In the genomic region with DNA sequence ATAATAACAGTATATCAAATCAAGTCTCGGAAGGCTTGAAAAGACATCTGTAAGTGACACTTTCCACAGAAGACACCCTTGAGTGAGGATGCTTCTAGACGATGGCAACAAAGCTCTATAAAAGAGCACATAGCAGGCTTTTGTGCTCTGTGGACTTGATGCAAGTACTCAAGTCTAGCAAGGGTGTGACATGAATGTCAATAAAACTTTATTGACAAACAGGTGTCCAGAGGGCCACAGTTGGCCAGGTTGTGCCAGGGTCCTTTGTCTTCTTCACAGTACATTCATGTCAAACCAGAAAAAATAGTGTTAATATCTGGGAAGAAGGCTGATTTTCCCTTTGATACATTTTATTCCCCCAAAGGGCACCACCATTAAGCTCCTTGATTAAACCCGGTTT, we compare ENCODE assay signal across 17 mouse cellular contexts.
DNase-seq lines count a peak whose midpoint lies in the region; ATAC-seq lines count a peak whose summit lies in the region.
"Had no signal": no experiment of that assay in that cellular context is flagged by ENCODE, and none has a peak within 500 bp of the region (broad histone marks: within the 10 kb centered on the region; RNA-seq: fewer than 3 reads in every experiment).

No protein-coding gene starts in this region.

- no peak for DNase-seq in heart, adult 9 months (ENCODE audit: low spot score in 2 of 2)
- no peak for DNase-seq in kidney, postnatal 14 days
- DNase-seq in midbrain, embryonic 11.5 days (ENCODE audit: low spot score, missing footprints): peak; percentile 19
- DNase-seq in cerebellum, adult 18-20 months: no peak
- DNase-seq: adrenal gland, postnatal 14 days; cerebellum, postnatal 10 days; gastrocnemius, postnatal 10 days; midbrain, embryonic 14.5 days; right cerebral cortex, postnatal 4 days had no signal

- peaks cover 57% of the 10 kb centered on the region for H3K4me1 ChIP-seq in heart, embryonic 12.5 days (replicated peaks)
- peaks cover 31% of the 10 kb centered on the region for H3K4me1 ChIP-seq in kidney, embryonic 16.5 days (ENCODE audit: insufficient read depth, low read length)
- H3K4me1 ChIP-seq in midbrain, embryonic 11.5 days (ENCODE audit: control insufficient read depth, insufficient read depth, low read length): peaks cover 5% of the 10 kb centered on the region; the same call in 1 of the 2 replicates
- H3K4me1 ChIP-seq in midbrain, embryonic 13.5 days (replicated peaks): peaks cover 20% of the 10 kb centered on the region

- WGBS in heart, embryonic 12.5 days: 65% methylated on average over 3 of the region's 3 CpGs
- 68% methylated on average over 3 of the region's 3 CpGs for WGBS in kidney, embryonic 16.5 days
- 88% methylated on average over 3 of the region's 3 CpGs for WGBS in midbrain, embryonic 11.5 days
- WGBS in midbrain, embryonic 13.5 days: 78% methylated on average over 3 of the region's 3 CpGs

- peaks cover 43% of the 10 kb centered on the region for H3K36me3 ChIP-seq in heart, embryonic 12.5 days
- peaks cover 27% of the 10 kb centered on the region for H3K36me3 ChIP-seq in kidney, embryonic 16.5 days (ENCODE audit: insufficient read depth, low read length)
- no peaks in the 10 kb centered on the region for H3K36me3 ChIP-seq in midbrain, embryonic 11.5 days (ENCODE audit: control insufficient read depth, insufficient read depth, low read length)
- H3K36me3 ChIP-seq in midbrain, embryonic 13.5 days: peaks cover 12% of the 10 kb centered on the region
- H3K36me3 ChIP-seq: forebrain, embryonic 15.5 days had no signal

- peak overlapping the region; percentile 72 for H3K27ac ChIP-seq in heart, embryonic 12.5 days (ENCODE audit: poor library complexity, severe bottlenecking)
- peak overlapping the region; percentile 71 for H3K27ac ChIP-seq in kidney, embryonic 16.5 days (ENCODE audit: low read length)
- H3K27ac ChIP-seq in midbrain, embryonic 11.5 days (ENCODE audit: low read depth, low read length): no peak overlapping the region
- no peak overlapping the region for H3K27ac ChIP-seq in midbrain, embryonic 13.5 days
- H3K27ac ChIP-seq: embryonic facial prominence, embryonic 12.5 days; forebrain, embryonic 15.5 days; hindbrain, embryonic 14.5 days; limb, embryonic 13.5 days had no signal

- no peak overlapping the region for H3K4me2 ChIP-seq in heart, embryonic 12.5 days
- H3K4me2 ChIP-seq in kidney, embryonic 16.5 days (replicated peaks; ENCODE audit: low read depth, low read length): no peak overlapping the region
- H3K4me2 ChIP-seq in midbrain, embryonic 11.5 days: no peak overlapping the region
- no peak overlapping the region for H3K4me2 ChIP-seq in midbrain, embryonic 13.5 days (replicated peaks)
- H3K4me2 ChIP-seq: embryonic facial prominence, embryonic 12.5 days; forebrain, embryonic 15.5 days; hindbrain, embryonic 14.5 days had no signal

- H3K27me3 ChIP-seq in heart, embryonic 12.5 days (replicated peaks): no peaks in the 10 kb centered on the region
- no peaks in the 10 kb centered on the region for H3K27me3 ChIP-seq in kidney, embryonic 16.5 days (ENCODE audit: insufficient read depth, low read length)
- no peaks in the 10 kb centered on the region for H3K27me3 ChIP-seq in midbrain, embryonic 11.5 days (ENCODE audit: control insufficient read depth, insufficient read depth, low read length)
- no peaks in the 10 kb centered on the region for H3K27me3 ChIP-seq in midbrain, embryonic 13.5 days
- H3K27me3 ChIP-seq: embryonic facial prominence, embryonic 12.5 days; forebrain, embryonic 15.5 days; limb, embryonic 13.5 days had no signal

- no peak for ATAC-seq in heart, embryonic 12.5 days (ENCODE audit: insufficient number of reproducible peaks, low FRiP score)
- no peak for ATAC-seq in kidney, embryonic 16.5 days (ENCODE audit: low FRiP score, low TSS enrichment)
- ATAC-seq in midbrain, embryonic 11.5 days (ENCODE audit: low FRiP score): no peak
- no peak for ATAC-seq in midbrain, embryonic 13.5 days
- ATAC-seq: CD4-positive, CD25-positive, alpha-beta regulatory T cell, adult 4 months; forebrain, embryonic 15.5 days had no signal

- no peaks in the 10 kb centered on the region for H3K9me3 ChIP-seq in heart, embryonic 12.5 days (replicated peaks)
- no peaks in the 10 kb centered on the region for H3K9me3 ChIP-seq in kidney, embryonic 16.5 days (ENCODE audit: low read length)
- H3K9me3 ChIP-seq in midbrain, embryonic 11.5 days (ENCODE audit: control insufficient read depth, low read length): no peaks in the 10 kb centered on the region
- no peaks in the 10 kb centered on the region for H3K9me3 ChIP-seq in midbrain, embryonic 13.5 days
- H3K9me3 ChIP-seq: embryonic facial prominence, embryonic 12.5 days; forebrain, embryonic 15.5 days; limb, embryonic 13.5 days had no signal

- H3K9ac ChIP-seq in heart, embryonic 12.5 days: no peak overlapping the region
- H3K9ac ChIP-seq in kidney, embryonic 16.5 days (replicated peaks; ENCODE audit: low read length): no peak overlapping the region
- no peak overlapping the region for H3K9ac ChIP-seq in midbrain, embryonic 11.5 days (ENCODE audit: low read length)
- H3K9ac ChIP-seq in midbrain, embryonic 13.5 days (replicated peaks): no peak overlapping the region
- H3K9ac ChIP-seq: embryonic facial prominence, embryonic 12.5 days; forebrain, embryonic 15.5 days; hindbrain, embryonic 14.5 days; limb, embryonic 13.5 days had no signal

- no peak overlapping the region for H3K4me3 ChIP-seq in heart, embryonic 12.5 days
- H3K4me3 ChIP-seq in kidney, embryonic 16.5 days (ENCODE audit: low read length): no peak overlapping the region
- no peak overlapping the region for H3K4me3 ChIP-seq in midbrain, embryonic 11.5 days (ENCODE audit: low read depth, low read length)
- H3K4me3 ChIP-seq in midbrain, embryonic 13.5 days (replicated peaks): no peak overlapping the region
- H3K4me3 ChIP-seq: embryonic facial prominence, embryonic 12.5 days; forebrain, embryonic 15.5 days; limb, embryonic 13.5 days had no signal

Comparison
In these comparisons a context has a peak if more than half of its experiments do, and no peak if none do; other contexts are left out.
1. H3K27ac ChIP-seq: peak in heart, embryonic 12.5 days (single experiment) and kidney, embryonic 16.5 days (single experiment); none in midbrain, embryonic 11.5 days (single experiment) and midbrain, embryonic 13.5 days (single experiment).